Mouse (Mus musculus) kidney, adult 18-20 months (tissue): ENCODE measurements around the gene Ism2.
"Not testable (repeated sequence)": the region's sequence is repeated elsewhere in the genome, so short reads cannot be mapped to it uniquely, and the experiment has no call there.

Experiments used
- DNase-seq: peaks from one replicate; pipeline ENCODE4 v3.0.0; 2021

Gene Ism2

GRCm38 (mm10) chr12:87284726-87285125 lies 14.8 kb downstream of the Ism2 start:
- DNase-seq, result no peak

GRCm38 (mm10) chr12:87284268-87284667 lies 15.2 kb downstream of the Ism2 start:
- no peak for DNase-seq

DNA sequence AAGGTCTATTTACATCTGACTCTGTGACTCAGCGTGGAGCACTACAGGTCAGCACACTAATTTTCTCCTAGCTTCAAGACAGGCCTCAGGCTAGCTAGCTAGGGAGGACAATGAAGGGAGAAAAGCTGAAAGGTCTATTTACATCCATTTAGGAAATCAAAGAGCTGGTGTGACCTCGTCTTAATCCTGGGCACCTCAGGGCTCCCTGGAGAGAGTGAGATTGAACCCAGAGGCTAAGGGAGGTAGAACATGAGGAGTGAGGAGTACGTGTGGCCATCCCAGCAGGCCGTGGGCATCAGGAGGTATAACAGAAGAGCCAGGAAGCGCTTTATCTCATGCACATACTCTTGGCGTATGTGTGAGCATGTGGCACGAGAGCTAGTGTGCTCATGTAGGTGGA lies 15.8 kb downstream of the Ism2 start:
- no peak for DNase-seq

GRCm38 (mm10) chr12:87282743-87283142 lies 16.8 kb downstream of the Ism2 start:
- no peak for DNase-seq

- DNase-seq, result no peak
Observed at GRCm38 (mm10) chr12:87281766-87282165, 17.7 kb downstream of the Ism2 start.

DNA sequence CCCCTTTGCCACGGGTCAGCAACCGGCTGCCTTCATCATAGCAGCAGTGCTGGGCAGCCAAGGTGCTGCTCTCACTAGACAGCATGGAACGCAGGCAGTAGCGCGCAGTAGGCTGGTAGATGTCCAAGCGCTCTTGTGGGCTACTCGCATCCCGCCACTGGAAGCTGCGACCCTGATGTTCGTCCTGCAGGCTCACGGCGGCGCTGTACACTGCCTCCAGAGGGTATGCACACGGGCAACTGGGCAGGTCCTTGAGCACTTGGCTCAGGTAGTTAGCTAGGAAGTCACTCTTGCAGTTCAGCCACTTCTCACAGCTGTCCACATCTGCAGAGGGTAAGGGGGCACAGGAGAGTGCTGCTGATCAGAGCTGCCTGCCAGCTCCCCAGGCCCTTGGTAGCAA lies 19.6 kb downstream of the Ism2 start:
- DNase-seq, result peak; percentile 18

- no peak for DNase-seq
Observed at GRCm38 (mm10) chr12:87279350-87279749, 20.2 kb downstream of the Ism2 start.

- no peak for DNase-seq
Observed at GRCm38 (mm10) chr12:87278118-87278730, 21.3 kb downstream of the Ism2 start.

DNA sequence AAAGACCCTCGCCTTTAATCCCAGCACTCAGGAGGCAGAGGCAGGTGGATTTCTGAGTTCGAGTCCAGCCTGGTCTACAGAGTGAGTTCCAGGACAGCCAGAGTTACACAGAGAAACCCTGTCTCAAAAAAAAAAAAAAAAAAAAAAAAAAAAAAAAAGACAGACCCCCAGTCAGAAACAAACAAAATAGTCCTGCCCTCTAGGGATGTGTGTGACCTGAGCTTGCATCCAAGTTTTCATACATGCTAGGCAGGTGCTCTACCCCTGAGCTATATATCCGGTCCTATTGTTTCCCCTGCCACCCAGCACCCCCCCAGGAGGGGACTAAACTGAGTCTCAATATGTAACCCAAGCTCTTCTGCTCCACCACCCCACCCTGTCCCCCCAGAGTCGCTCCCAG lies 22.3 kb downstream of the Ism2 start:
- DNase-seq, result not testable (repeated sequence)

DNA sequence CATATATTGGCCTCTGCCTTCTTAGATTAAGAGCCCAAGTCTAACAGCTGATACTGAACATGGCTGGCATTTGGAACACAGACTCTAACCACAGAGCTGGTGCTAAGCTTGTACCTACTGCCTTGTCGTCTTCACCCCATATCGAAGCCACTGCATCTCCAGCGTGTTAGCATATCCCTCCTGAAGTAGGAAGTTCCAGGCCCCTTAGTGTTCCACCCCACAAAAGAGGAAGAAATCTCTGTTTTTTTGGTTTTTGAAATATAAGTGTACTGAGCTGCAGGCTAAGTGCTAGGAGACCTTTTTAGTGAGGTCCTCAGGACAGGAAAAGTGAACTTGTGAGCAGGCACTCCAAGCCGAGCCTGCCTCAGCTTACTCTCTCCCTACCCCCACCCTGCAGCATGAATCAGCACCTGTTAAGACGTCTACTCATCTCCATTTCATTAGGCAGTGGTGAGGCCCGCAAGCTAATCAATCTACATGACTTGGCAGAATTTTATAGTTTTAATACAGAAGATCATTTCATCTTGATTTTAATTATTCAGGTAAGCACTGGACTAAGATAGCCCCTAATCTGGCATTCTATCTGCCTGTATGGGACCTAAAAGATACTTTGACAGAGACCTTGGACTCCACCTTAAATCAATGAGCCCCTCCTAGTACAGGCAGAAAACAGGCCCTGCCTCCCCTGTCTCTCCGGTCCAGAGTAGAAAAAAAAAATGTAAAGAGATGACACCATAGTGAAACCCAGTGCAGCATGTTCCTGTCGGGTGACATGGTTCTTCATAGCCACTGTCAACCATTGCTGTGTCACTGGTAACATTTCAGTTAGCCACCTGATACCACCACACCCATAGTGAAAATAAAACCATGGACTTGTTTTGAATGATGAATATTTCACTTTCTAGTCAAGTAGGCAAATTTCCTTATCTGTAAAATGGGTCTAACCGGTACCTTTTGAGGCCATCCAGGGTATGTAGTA lies 24.4 kb downstream of the Ism2 start:
- DNase-seq, result no peak

GRCm38 (mm10) chr12:87267682-87268081 lies 31.8 kb downstream of the Ism2 start:
- DNase-seq, result no peak

GRCm38 (mm10) chr12:87266827-87267603 lies 32.5 kb downstream of the Ism2 start:
- no peak for DNase-seq

DNA sequence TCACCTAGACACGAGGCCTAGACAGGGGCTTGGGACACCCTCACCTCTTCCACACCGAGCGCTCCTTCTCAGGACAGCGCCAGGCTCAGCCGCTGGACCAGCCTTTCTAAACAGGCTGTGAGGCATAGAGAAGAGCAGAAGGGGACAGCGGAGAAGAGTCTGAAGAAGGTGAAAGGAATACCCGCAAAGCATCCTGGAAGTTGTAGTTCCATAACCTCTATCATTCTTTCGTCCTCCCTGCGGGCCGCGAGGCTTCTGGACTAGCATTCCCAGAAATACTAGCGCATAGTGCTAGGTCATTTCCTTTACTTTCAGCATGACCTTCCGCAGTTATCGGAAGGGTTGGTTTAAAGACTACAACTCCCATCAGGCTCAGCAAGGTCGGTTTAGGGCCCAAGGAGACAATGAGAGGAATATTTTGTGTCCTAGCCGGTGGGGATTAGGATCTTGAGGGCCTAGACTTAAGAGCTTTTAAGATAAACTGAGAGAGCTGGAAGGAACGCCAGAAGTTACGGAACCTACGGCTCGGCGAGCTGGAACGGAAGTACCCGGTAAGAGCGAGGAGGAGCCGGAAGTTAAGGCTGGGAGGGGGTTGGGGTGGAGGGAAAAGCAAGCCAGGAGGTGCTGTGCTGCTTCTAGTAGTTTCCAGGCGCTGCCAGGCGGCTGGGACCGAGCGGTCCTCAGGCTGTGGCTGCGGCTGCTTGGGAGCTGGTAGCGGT lies 33.2 kb downstream of the Ism2 start, which contains the start of the genes Vipas39 and Ahsa1:
Gene Vipas39 (minus strand): TSS at position 149 of the 719 bp plus-strand sequence.
Gene Ahsa1 (plus strand): TSS at position 372 of the 719 bp plus-strand sequence.
- peak; percentile 93 for DNase-seq

GRCm38 (mm10) chr12:87265444-87265843 lies 34.1 kb downstream of the Ism2 start:
- no peak for DNase-seq

- DNase-seq, result no peak
Observed at GRCm38 (mm10) chr12:87260562-87260961, 38.9 kb downstream of the Ism2 start.

GRCm38 (mm10) chr12:87256629-87257028 lies 42.9 kb downstream of the Ism2 start:
- no peak for DNase-seq

- no peak for DNase-seq
Observed at GRCm38 (mm10) chr12:87253878-87254277, 45.6 kb downstream of the Ism2 start.

- DNase-seq, result no peak
Observed at GRCm38 (mm10) chr12:87250161-87250560, 49.3 kb downstream of the Ism2 start.

DNA sequence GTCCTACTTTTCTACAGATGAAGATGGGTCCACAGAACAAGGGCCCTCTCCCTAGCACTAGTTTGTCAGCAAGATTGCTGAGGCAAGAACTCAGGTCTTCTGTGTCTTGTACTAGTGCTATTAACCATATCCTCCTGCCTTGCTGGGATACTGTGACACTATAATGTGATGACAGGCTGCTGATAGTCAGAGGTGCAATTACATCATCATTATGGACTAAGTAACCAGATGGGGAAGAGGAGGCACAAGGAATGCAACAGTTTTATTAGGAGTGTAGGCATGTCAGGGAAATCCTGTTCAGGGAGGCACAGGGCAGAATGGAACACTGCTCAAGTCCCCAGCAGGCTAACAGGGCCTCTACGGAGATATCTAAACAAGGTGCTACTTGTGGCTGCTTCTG lies 60.9 kb downstream of the Ism2 start, which contains the start of gene Noxred1:
Gene Noxred1 (minus strand): TSS at position 101 of the 400 bp plus-strand sequence.
- DNase-seq, result no peak

- DNase-seq, result no peak
Observed at GRCm38 (mm10) chr12:87236882-87237483, 62.5 kb downstream of the Ism2 start.

- no peak for DNase-seq
Observed at GRCm38 (mm10) chr12:87230379-87230895, 69.1 kb downstream of the Ism2 start.

- DNase-seq, result no peak
Observed at GRCm38 (mm10) chr12:87229633-87230032, 69.9 kb downstream of the Ism2 start.
